Mouse (Mus musculus) liver, adult 2 months (tissue): ENCODE data around the gene Tktl1. TPM values are rescaled to one million over a fixed set of nuclear protein-coding genes. Genes with fewer than 3 reads are reported as not detected.
"Not testable (repeated sequence)": the region's sequence is repeated elsewhere in the genome, so short reads cannot be mapped to it uniquely, and the experiment has no call there.

Source experiments
- DNase-seq: peaks from one replicate; pipeline ENCODE4 v3.0.0-alpha.2; 2011; ENCODE audit warnings: low read depth, low spot score; ENCODE audit errors: extremely low read depth
- H3K27ac ChIP-seq: fragments of 200-500 bp; replicated peaks from 2 replicates; pipeline ENCODE4 v1.5.1; 2012; ENCODE audit warnings: low read depth, mild to moderate bottlenecking, control low read depth, inconsistent platforms, low read length; ENCODE audit not compliant: insufficient read depth
- H3K27me3 ChIP-seq: fragments of 200-500 bp; 2 replicates; pipeline ENCODE4 v1.6.1; 2012; ENCODE audit warnings: mild to moderate bottlenecking, moderate library complexity, low read length, inconsistent platforms; ENCODE audit not compliant: control insufficient read depth, insufficient read depth
- H3K36me3 ChIP-seq: fragments of 200-500 bp; 2 replicates; pipeline ENCODE4 v1.6.1; 2012; ENCODE audit warnings: low read length, inconsistent platforms; ENCODE audit not compliant: control insufficient read depth, insufficient read depth
- H3K4me1 ChIP-seq: fragments of 200-500 bp; 2 replicates; pipeline ENCODE4 v1.6.1; 2011; ENCODE audit warnings: low read length; ENCODE audit not compliant: control insufficient read depth, insufficient read depth
- H3K4me3 ChIP-seq: fragments of 200-500 bp; 2 replicates; pipeline ENCODE4 v1.5.1; 2011; ENCODE audit warnings: low read depth, mild to moderate bottlenecking, control low read depth, low read length, moderate library complexity; ENCODE audit not compliant: insufficient read depth
- H3K79me2 ChIP-seq: fragments of 200-500 bp; 2 replicates; pipeline ENCODE4 v1.6.1; 2012; ENCODE audit warnings: inconsistent platforms, mild to moderate bottlenecking, low read length, moderate library complexity; ENCODE audit not compliant: control insufficient read depth, insufficient read depth
- H3K9ac ChIP-seq: fragments of 200-500 bp; 2 replicates; pipeline ENCODE4 v1.6.1; 2012; ENCODE audit warnings: low read depth, mild to moderate bottlenecking, control low read depth, inconsistent platforms, low read length
- CTCF ChIP-seq: fragments of 200-500 bp; IDR thresholded peaks from 2 replicates; pipeline ENCODE4 v1.5.1; 2011; ENCODE audit warnings: low read depth, low read length, control low read depth
- POLR2A ChIP-seq: fragments of 200-500 bp; IDR thresholded peaks from 2 replicates; pipeline ENCODE4 v1.6.1; 2011; ENCODE audit warnings: low read length, control low read depth; ENCODE audit not compliant: insufficient read depth; ENCODE audit errors: extremely low read depth
- WGBS: fragments of 180-500 bp; shearing (Covaris S2); methylation state at CpG from one replicate; pipeline ENCODE4 v1.1.7; 2018; 5-methylcytosine and 5-hydroxymethylcytosine counted together
- polyA plus RNA-seq: library from polyadenylated mRNA; depleted of rRNA; stranded (reverse); fragments of >200 nt; gene quantifications from 2 replicates; pipeline ENCODE4 v1.2.3, GENCODE M21; 2012; rRNA removed
- total RNA-seq: library from RNA; depleted of rRNA; stranded (reverse); fragments of >200 nt; gene quantifications from 2 replicates; pipeline ENCODE4 v1.2.3, GENCODE M21; 2014; rRNA removed

Tktl1 gene
- total RNA-seq (under 0.01 TPM in 1 of 2 replicates, not detected in the other), polyA plus RNA-seq (not detected in 2 replicates)

DNA sequence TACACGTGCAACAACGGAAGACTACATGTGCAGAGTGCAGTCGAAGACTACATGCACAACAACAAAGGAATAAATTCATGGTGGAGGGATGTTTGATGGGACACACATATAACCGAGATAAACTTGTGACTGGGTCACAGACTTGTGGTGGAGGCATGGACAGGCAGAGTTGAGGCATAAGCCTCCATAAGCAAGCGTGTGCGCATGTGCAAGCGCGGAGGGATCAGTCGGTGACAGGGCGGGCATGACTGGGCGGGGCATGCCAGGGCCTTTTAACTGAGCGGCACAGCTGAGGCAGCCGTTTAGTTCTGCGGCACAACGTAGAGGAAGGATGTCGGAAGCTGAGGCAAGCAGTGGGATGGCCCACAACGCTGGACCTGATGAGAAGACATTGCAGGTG is at the start of gene Tktl1:
Gene Tktl1, plus strand, starts transcription at position 301 of the 400 bp plus-strand sequence.
- DNase-seq = no peak
- Histone ChIP-seq H3K27me3 (no peaks in the 10 kb centered on the region), H3K36me3 (no peaks in the 10 kb centered on the region), H3K4me1 (no peaks in the 10 kb centered on the region), H3K4me3 (no peak within 1 kb of the TSS), H3K79me2 (no peaks in the 10 kb centered on the region), H3K27ac (no peak within 1 kb of the TSS), H3K9ac (no peak within 1 kb of the TSS)
- 89% methylated on average over 17 of the region's 17 CpGs for WGBS
- no peak for TF ChIP-seq CTCF
- no peak for TF ChIP-seq POLR2A

DNA sequence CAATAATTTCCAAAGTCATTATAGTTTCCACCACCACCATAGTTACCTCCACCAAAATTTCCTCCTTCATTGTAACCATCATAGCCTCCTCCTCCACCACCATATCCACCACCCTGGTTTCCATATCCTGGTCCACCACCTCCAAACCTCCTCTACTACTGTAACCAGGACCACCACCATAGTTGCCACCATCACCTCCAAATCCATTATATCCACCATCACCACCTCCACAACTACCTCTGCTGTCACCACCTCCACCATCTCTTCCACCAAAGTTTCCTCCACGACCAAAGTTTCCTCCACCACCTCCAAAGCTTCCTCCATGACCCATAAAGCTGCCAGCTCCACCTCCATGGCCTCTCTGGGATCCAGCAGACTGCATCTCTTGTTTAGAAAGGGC is 41.8 kb upstream of the Tktl1 start, which contains the start of gene Mecp2:
Gene Mecp2, minus strand, starts transcription at position 101 of the 400 bp plus-strand sequence.
- H3K79me2 ChIP-seq, H3K4me1 ChIP-seq, DNase-seq, H3K36me3 ChIP-seq, H3K27ac ChIP-seq, H3K9ac ChIP-seq, H3K4me3 ChIP-seq, H3K27me3 ChIP-seq: not testable (repeated sequence)
- WGBS = 13% methylated on average over 1 of the region's 1 CpGs

GRCm38 (mm10) chrX:74167738-74168137 is 9.3 kb upstream of the Tktl1 start, which contains the start of gene Tex28:
Gene Tex28, minus strand, starts transcription at chrX:74167838.
- 83% methylated on average over 1 of the region's 1 CpGs for WGBS
- Histone ChIP-seq H3K27me3 (no peaks in the 10 kb centered on the region), H3K27ac (no peak within 1 kb of the TSS), H3K9ac (no peak within 1 kb of the TSS), H3K4me1 (no peaks in the 10 kb centered on the region), H3K4me3 (no peak within 1 kb of the TSS), H3K36me3 (no peaks in the 10 kb centered on the region), H3K79me2 (no peaks in the 10 kb centered on the region)
- DNase-seq = no peak
- no peak for TF ChIP-seq CTCF
- TF ChIP-seq POLR2A = no peak

DNA sequence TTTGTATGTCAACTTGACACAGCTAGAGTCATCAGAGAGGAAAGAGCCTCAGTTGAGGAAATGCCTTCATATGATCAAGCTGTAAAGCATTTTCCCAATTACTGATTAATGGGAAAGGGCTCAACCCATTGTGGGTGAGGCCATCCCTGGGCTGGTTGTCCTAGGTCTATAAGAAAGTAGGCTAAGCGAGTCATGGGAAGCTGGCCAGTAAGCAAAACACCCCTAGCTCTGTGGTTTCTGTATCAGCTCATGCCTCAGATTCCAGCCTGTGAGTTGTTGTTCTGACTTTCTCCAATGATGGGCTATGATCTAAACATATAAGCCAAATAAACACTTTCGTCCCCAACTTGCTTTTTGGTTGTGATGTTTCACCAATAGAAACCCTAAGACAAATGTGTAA is 26.5 kb downstream of the Tktl1 start:
- H3K9ac ChIP-seq = no peak overlapping the region
- H3K27ac ChIP-seq = no peak overlapping the region
- WGBS = 78% methylated on average over 2 of the region's 2 CpGs
- H3K4me3 ChIP-seq = no peak overlapping the region
- TF ChIP-seq POLR2A = no peak
- DNase-seq = no peak
- no peaks in the 10 kb centered on the region for H3K27me3 ChIP-seq
- no peaks in the 10 kb centered on the region for H3K79me2 ChIP-seq
- H3K4me1 ChIP-seq = no peaks in the 10 kb centered on the region
- H3K36me3 ChIP-seq = no peaks in the 10 kb centered on the region

GRCm38 (mm10) chrX:74218496-74218895 is 41.4 kb downstream of the Tktl1 start:
- Histone ChIP-seq H3K4me3 (no peak overlapping the region), H3K79me2 (no peaks in the 10 kb centered on the region), H3K27ac (no peak overlapping the region), H3K4me1 (no peaks in the 10 kb centered on the region), H3K27me3 (no peaks in the 10 kb centered on the region), H3K9ac (no peak overlapping the region), H3K36me3 (no peaks in the 10 kb centered on the region)
- 90% methylated on average over 4 of the region's 4 CpGs for WGBS
- no peak for TF ChIP-seq CTCF
- no peak for TF ChIP-seq POLR2A
- no peak for DNase-seq

DNA sequence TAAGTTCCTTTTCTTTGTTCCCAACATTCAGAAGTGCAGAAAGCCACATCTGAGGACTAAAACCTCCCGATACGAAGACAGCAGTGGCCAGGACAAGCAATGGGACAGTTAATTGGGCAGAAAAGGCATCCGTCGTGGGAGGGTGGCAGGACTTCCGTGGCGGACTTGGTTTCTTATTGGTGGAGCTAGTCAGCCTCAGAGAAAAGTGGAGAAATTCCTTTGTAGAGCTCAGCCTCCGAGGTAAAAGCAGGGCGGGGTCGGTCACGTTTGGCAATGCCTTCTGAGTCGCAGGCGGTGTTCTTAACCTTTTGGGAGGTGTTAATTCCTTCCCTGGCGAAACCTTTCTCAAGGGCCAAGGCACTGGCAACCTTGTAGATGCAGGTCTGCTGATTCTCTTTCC is 42.4 kb downstream of the Tktl1 start:
- DNase-seq = no peak
- Histone ChIP-seq H3K4me3 (no peak overlapping the region), H3K27me3 (no peaks in the 10 kb centered on the region), H3K27ac (no peak overlapping the region), H3K9ac (no peak overlapping the region), H3K79me2 (no peaks in the 10 kb centered on the region), H3K4me1 (no peaks in the 10 kb centered on the region), H3K36me3 (no peaks in the 10 kb centered on the region)
- 61% methylated on average over 13 of the region's 13 CpGs for WGBS
- TF ChIP-seq CTCF (no peak), POLR2A (no peak)

DNA sequence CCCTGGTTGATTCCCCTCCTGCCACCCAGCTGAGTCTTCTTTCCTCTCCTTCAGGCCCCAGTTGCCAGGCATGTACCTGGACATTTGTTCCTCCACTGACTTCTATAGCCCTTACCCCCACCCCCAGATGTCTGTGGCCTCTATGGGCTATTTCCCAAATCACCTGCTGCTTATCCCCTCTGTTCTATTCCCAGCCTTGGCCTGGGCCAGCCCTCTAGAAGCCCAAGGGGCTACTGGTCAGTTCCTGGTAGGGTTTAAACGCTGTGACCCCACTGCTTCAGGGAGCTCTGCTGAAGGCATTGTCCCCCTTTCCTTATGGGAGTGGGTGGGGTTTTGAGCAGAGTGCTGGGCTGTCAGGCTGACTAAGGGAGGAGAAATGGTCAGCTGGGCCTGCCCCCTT is 43.0 kb downstream of the Tktl1 start:
- H3K79me2 ChIP-seq, H3K36me3 ChIP-seq, H3K4me3 ChIP-seq, H3K4me1 ChIP-seq, DNase-seq, H3K9ac ChIP-seq, H3K27me3 ChIP-seq, H3K27ac ChIP-seq: not testable (repeated sequence)
- WGBS = 20% methylated on average over 1 of the region's 1 CpGs
